Mouse (Mus musculus) heart, adult 2 months (tissue): ENCODE data around the gene Mettl7a2. TPM values are rescaled to one million over a fixed set of nuclear protein-coding genes. Genes with fewer than 3 reads are reported as not detected.

Experiments used
- DNase-seq, 2 experiments: peaks; one replicate each; pipeline ENCODE4 v3.0.0; 2021
- H3K27ac ChIP-seq: fragments of 200-600 bp; 2 replicates; pipeline ENCODE4 v1.8.1; 2022
- H3K27me3 ChIP-seq: fragments of 200-500 bp; 2 replicates; pipeline ENCODE4 v1.6.1; 2012; ENCODE audit warnings: mild to moderate bottlenecking, low read length, inconsistent platforms, mixed read lengths; ENCODE audit not compliant: control insufficient read depth, insufficient read depth
- H3K36me3 ChIP-seq: fragments of 200-500 bp; 2 replicates; pipeline ENCODE4 v1.6.1; 2012; ENCODE audit warnings: low read length, inconsistent platforms; ENCODE audit not compliant: control insufficient read depth, insufficient read depth
- H3K4me1 ChIP-seq: fragments of 200-500 bp; 2 replicates; pipeline ENCODE4 v1.6.1; 2011; ENCODE audit warnings: low read length; ENCODE audit not compliant: control insufficient read depth, insufficient read depth
- H3K4me3 ChIP-seq: fragments of 200-600 bp; 2 replicates; pipeline ENCODE4 v1.8.1; 2022
- H3K79me2 ChIP-seq: fragments of 200-500 bp; replicated peaks from 2 replicates; pipeline ENCODE4 v1.6.1; 2012; ENCODE audit warnings: mild to moderate bottlenecking, inconsistent platforms, low read length, moderate library complexity, mixed read lengths; ENCODE audit not compliant: control insufficient read depth, insufficient read depth
- H3K9ac ChIP-seq: fragments of 200-500 bp; 2 replicates; pipeline ENCODE4 v1.6.1; 2012; ENCODE audit warnings: low read depth, mild to moderate bottlenecking, control low read depth, inconsistent platforms, low read length, mixed read lengths
- CTCF ChIP-seq: fragments of 200-600 bp; IDR thresholded peaks from 2 replicates; pipeline ENCODE4 v1.8.1; 2022; ENCODE audit warnings: antibody characterized with exemption, mild to moderate bottlenecking, moderate library complexity
- EP300 ChIP-seq: fragments of 200-500 bp; IDR thresholded peaks from 2 replicates; pipeline ENCODE4 v1.6.1; 2011; ENCODE audit warnings: low read depth, low read length, control low read depth; ENCODE audit not compliant: insufficient read depth
- POLR2A ChIP-seq: fragments of 200-500 bp; IDR thresholded peaks from 2 replicates; pipeline ENCODE4 v1.6.1; 2011; ENCODE audit warnings: mild to moderate bottlenecking, low read depth, low read length, control low read depth; ENCODE audit not compliant: insufficient read depth
- WGBS: fragments of 180-500 bp; shearing (Covaris S2); methylation state at CpG from one replicate; pipeline ENCODE4 v1.1.7; 2018; 5-methylcytosine and 5-hydroxymethylcytosine counted together
- intact Hi-C: fragments of 180-260 bp; cut with DNase I; formaldehyde crosslinking; loops from one replicate; pipeline ENCODE4 v1.15.1; 2025
- polyA plus RNA-seq: library from polyadenylated mRNA; depleted of rRNA; stranded (reverse); fragments of >200 nt; gene quantifications from 2 replicates; pipeline ENCODE4 v1.2.3, GENCODE M21; 2012; rRNA removed
- total RNA-seq, 2 experiments: library from RNA; stranded (reverse); gene quantifications; 2 replicates each; pipeline ENCODE4 v1.2.3; 2021

The Mettl7a2 gene
- total and polyA plus RNA-seq, 3 experiments: 0.75 to 1.5 TPM; not detected in 1

DNA sequence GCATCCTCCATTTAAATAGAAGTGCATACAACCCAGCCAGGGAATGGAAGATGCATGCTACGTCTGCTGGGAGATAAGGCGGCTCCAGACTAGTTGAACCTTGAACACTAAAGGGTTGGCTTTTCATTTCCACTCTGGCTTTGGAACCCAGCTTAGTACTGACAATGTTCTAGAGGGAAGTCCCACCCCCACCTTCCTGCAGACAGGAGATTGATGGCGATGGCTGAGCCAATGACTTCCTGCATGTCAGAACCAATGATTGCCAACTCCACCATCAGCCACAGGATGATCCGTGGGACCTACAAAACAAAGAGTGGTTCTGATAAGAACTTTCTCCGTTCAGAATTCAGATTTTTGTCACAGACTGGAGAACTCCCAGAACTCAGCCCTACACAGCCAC, 53.1 kb downstream of the Mettl7a2 start:
- no peak overlapping the region for H3K4me3 ChIP-seq
- DNase-seq: no peak
- H3K36me3 ChIP-seq: no peaks in the 10 kb centered on the region
- no peak for TF ChIP-seq EP300
- TF ChIP-seq CTCF: no peak
- 43% methylated on average over 5 of the region's 5 CpGs for WGBS
- H3K27ac ChIP-seq: no peak overlapping the region
- intact Hi-C loops: no loop called here
- no peaks in the 10 kb centered on the region for H3K79me2 ChIP-seq
- H3K27me3 ChIP-seq: no peaks in the 10 kb centered on the region
- H3K9ac ChIP-seq: no peak overlapping the region
- H3K4me1 ChIP-seq: 0 out of 2 replicates have a peak, but pooled peaks cover 3% of the 10 kb centered on the region

DNA sequence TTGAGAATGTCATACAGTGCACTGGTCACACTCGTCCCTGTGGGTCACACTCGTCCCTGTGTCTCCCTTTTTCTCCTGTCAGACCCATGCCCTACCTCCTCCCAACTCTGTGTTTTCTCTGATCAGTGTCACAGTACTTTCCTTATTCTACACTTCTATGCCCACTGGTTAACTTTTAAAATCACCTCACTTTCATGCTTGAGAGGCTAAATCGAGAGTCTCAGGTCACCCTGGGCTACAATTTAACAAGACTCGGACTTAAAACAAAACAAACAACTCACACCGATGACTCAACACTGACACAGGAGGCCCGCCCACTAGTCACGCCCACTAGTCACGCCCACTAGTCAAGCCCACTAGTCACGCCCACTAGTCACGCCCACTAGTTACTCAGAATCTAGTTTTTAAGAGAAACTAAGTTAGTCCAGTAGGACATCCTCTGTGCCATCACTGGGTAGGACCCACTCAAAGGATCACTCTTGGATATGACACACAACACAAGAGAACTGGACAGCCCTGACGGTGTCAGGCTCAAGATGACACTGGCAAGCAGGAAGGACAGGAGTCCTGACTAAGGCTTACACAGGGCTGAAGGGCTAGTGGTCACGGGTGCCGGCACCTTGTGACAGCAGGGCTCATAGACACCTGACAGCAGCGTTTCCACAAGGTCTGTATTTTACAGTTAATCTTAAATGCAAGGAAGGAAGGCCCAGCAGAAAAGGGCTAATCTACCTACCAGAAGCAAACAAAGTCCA, 58.1 kb downstream of the Mettl7a2 start:
- DNase-seq: no peak
- Histone ChIP-seq H3K27ac (no peak overlapping the region), H3K36me3 (no peaks in the 10 kb centered on the region), H3K79me2 (peaks cover 2% of the 10 kb centered on the region; the same call in 1 of the 2 replicates), H3K27me3 (no peaks in the 10 kb centered on the region), H3K4me1 (peaks cover 4% of the 10 kb centered on the region), H3K4me3 (no peak overlapping the region), H3K9ac (no peak overlapping the region)
- TF ChIP-seq EP300 (no peak), CTCF (no peak), POLR2A (no peak)
- intact Hi-C loops: no loop called here
- 60% methylated on average over 14 of the region's 14 CpGs for WGBS

Other genes starting within 250 kb of the Mettl7a2 start
- gene Atf1, start 125.4 kb upstream of the Mettl7a2 start, total RNA-seq: 10 to 100 TPM; 50.7 to 53.9 TPM
- 54.2 and 59.7 TPM in 2 replicates for gene Atf1, start 125.4 kb upstream of the Mettl7a2 start, polyA plus RNA-seq
- not detected for gene Tmprss12, start 72.4 kb upstream of the Mettl7a2 start, total RNA-seq
- gene Tmprss12, start 72.4 kb upstream of the Mettl7a2 start, polyA plus RNA-seq: not detected in 2 replicates
- gene Mettl7a1, start 49.1 kb upstream of the Mettl7a2 start, total RNA-seq: 10 to 100 TPM; 44.8 to 56.4 TPM
- 43.0 and 47.6 TPM in 2 replicates for gene Mettl7a1, start 49.1 kb upstream of the Mettl7a2 start, polyA plus RNA-seq
- under 1 TPM in 1 of 2 experiments, not detected in 1; 0.27 TPM for gene Mettl7a3, start 18.3 kb upstream of the Mettl7a2 start, total RNA-seq
- gene Mettl7a3, start 18.3 kb upstream of the Mettl7a2 start, polyA plus RNA-seq: 0.21 TPM in 1 of 2 replicates, not detected in the other
- gene Methig1, start 51 bp upstream of the Mettl7a2 start, total RNA-seq: under 1 TPM in 1 of 2 experiments, not detected in 1; 0.34 TPM
- not detected in 2 replicates for gene Methig1, start 51 bp upstream of the Mettl7a2 start, polyA plus RNA-seq
- gene Higd1c, start 11.3 kb downstream of the Mettl7a2 start, total RNA-seq: not detected
- not detected in 2 replicates for gene Higd1c, start 11.3 kb downstream of the Mettl7a2 start, polyA plus RNA-seq
- gene Gm5475, start 68.9 kb downstream of the Mettl7a2 start, total RNA-seq: not detected
- not detected in 2 replicates for gene Gm5475, start 68.9 kb downstream of the Mettl7a2 start, polyA plus RNA-seq
- gene Slc11a2, start 71.9 kb downstream of the Mettl7a2 start, total RNA-seq: 10 to 100 TPM; 38.9 to 43.7 TPM
- gene Slc11a2, start 71.9 kb downstream of the Mettl7a2 start, polyA plus RNA-seq: 24.4 and 45.6 TPM in 2 replicates
- gene Letmd1, start 115.8 kb downstream of the Mettl7a2 start, total RNA-seq: 10 to 100 TPM; 13.0 to 13.1 TPM
- 31.2 and 32.3 TPM in 2 replicates for gene Letmd1, start 115.8 kb downstream of the Mettl7a2 start, polyA plus RNA-seq
- gene Csrnp2, start 142.3 kb downstream of the Mettl7a2 start, total RNA-seq: 1 to 10 TPM; 2.1 to 2.7 TPM
- 1.7 and 3.0 TPM in 2 replicates for gene Csrnp2, start 142.3 kb downstream of the Mettl7a2 start, polyA plus RNA-seq
- gene Tfcp2, start 198.8 kb downstream of the Mettl7a2 start, total RNA-seq: 10 to 100 TPM; 11.6 to 12.8 TPM
- gene Tfcp2, start 198.8 kb downstream of the Mettl7a2 start, polyA plus RNA-seq: 6.6 and 8.2 TPM in 2 replicates
- gene Pou6f1, start 246.8 kb downstream of the Mettl7a2 start, total RNA-seq: 10 to 100 TPM in 1 of 2 experiments, 1 to 10 TPM in 1; 8.0 to 11.5 TPM
- gene Pou6f1, start 246.8 kb downstream of the Mettl7a2 start, polyA plus RNA-seq: 13.7 and 15.7 TPM in 2 replicates